Mouse (Mus musculus): Measurements from ENCODE around the gene Ms4a12.
"Not testable (repeated sequence)": the region's sequence is repeated elsewhere in the genome, so short reads cannot be mapped to it uniquely, and the experiment has no call there.

Gene Ms4a12

DNA sequence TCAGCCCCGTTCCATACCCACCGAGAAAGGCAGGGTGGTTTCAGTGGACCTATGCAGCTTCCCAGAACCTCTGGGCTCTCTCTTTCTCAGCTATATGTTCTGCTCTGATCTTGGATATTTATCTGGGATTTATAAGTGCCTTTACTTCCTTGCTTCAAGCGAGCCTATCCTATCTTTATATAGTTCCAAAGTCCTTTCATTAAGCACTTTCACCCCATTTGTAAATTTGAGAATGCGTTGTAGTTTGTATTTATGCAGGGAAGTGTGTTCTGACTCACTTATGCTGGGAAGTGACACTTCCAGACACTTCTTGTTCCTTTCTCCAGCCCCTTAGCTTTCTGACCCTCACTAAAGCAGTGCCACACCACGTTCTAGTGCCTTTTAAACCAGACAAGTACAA is at the start of gene Ms4a12:
Gene Ms4a12 (minus strand): TSS at position 101 of the 400 bp plus-strand sequence.
- in situ Hi-C loops (cut with MboI; ENCODE audit: low pct_unique_long_range_greater_than_20kb in 1 of 2, low sequenced_read_pairs in 2 of 2, unreplicated experiment in 1 of 2), result no loop called here

DNA sequence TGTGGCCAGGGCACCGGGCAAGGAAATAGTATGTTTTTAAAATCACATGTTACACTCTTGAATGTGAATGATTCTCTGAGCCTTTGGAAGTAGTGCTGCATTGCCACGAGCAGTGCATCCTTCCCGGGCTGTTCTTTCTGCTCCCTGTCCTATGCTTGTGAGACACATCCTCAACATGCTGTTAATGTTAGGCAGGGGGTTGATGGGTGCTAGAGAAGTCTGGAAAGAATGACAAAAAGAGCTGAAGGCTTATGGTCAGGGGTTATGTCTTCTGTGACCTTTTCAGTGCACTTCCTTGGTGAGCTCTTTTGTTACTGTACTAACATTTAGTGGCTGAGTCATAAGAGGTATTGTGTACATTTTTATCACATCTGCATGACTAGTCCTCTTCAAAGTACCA is 48.0 kb upstream of the Ms4a12 start:
- in situ Hi-C loops (cut with MboI; ENCODE audit: low pct_unique_long_range_greater_than_20kb in 1 of 2, low sequenced_read_pairs in 2 of 2, unreplicated experiment in 1 of 2), result no loop called here

DNA sequence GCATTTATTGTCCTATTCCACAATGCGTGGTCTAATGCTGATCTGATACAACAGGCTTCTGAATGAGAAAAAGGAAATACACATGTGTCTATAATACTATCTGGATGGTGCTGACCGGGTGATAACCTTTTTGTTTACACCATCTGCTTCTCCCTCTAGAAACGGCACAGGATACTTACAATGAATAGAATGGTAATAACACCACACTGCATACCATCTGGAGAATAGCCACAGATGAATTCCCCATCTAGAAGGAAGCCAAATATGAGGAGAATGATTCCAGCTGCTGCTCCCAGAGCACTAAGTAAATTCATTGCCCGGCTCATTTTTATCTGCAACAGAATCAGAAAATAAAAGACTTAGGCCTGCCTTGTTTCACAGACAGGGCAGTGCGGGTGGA is 44.2 kb upstream of the Ms4a12 start:
- in situ Hi-C loops (cut with MboI; ENCODE audit: low pct_unique_long_range_greater_than_20kb in 1 of 2, low sequenced_read_pairs in 2 of 2, unreplicated experiment in 1 of 2), result no loop called here

DNA sequence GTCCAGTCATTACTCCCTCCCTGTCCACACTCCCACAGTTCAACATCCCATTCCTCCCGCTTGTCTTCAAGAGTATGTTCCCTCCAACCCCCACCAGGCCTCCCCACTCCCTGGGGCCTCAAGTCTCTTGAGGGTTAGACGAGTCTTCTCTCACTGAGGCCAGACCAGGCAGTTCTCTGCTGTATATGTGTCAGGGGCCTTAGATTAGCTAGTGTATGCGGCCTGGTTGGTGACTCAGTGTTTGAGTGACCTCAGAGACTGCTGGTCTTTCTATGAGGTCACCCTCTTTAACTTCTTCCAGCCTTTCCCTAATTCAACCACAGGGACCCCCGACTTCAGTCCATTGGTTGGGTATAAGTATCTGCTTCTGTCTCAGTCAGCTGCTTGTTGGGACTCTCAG is 34.7 kb upstream of the Ms4a12 start:
- in situ Hi-C loops (cut with MboI; ENCODE audit: low pct_unique_long_range_greater_than_20kb in 1 of 2, low sequenced_read_pairs in 2 of 2, unreplicated experiment in 1 of 2), result no loop called here

DNA sequence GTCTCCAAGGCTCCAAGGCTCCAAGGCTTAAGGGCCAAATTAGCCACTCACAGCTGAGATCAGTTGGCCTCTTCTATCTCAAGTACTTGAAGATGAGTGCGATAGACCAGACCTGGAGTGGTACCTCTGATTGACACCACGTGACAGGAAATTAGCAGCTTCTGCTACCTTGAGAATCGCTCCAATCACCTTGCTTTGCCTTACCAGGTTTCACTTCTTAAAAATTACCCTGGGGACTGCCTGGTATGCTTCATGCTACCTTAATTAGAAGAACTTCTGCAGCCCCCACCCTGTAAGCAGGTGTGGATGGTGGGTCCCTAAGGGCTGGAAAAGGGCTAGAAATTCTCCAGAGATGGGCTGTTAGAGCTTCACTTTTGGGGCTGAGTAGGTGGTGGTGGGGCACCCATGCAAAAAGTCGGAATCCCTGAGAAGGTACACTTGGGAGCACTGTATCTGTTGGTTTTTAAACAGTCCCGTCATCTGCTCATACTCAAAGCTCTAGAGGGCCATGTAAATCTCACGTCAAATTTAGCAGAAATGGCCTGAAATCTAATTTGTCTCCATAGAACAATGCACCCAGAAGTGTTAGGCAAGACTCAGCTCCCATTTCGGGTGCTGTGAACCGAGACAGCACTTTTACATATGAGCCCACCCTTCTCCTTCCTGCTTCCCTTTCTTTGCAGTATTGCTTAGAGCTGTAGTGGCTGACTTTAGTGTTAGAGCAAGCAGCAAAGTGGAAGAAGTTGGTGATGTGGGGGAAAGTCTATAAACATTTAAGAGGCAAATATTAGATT is 34.0 kb upstream of the Ms4a12 start, which contains the start of gene Ms4a1:
Gene Ms4a1 (minus strand): TSS at position 190 of the 794 bp plus-strand sequence.
- in situ Hi-C loops (cut with MboI; ENCODE audit: low pct_unique_long_range_greater_than_20kb in 1 of 2, low sequenced_read_pairs in 2 of 2, unreplicated experiment in 1 of 2), result no loop called here

DNA sequence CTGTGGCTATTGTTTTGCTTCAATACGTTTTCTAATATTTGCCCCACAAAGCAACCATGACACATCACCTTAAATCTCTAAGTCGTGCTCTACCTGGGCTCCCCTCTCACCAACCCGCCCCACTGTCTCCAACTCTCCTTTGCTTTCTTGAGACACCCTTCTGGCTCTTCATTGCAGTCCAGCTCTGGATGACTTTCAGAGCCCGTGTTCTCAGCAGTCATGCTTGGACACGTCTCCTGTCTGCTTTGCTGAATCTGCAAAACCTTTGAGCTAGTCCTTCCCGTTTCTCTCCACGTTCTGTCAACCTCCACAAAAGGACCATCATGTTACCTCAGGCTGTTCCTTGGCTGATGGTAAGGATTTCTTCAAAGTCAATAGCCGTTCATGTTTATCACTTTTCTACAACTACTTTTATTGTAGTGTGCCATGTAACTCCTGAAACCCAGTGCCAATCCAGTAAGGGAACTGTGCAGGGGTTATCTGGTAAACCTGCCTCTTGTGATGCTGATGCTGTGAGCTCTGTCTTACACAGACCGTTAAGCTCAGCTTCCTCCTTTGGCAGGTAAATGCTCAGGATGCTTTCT is 32.4 kb upstream of the Ms4a12 start:
- in situ Hi-C loops (cut with MboI; ENCODE audit: low pct_unique_long_range_greater_than_20kb in 1 of 2, low sequenced_read_pairs in 2 of 2, unreplicated experiment in 1 of 2), result no loop called here

DNA sequence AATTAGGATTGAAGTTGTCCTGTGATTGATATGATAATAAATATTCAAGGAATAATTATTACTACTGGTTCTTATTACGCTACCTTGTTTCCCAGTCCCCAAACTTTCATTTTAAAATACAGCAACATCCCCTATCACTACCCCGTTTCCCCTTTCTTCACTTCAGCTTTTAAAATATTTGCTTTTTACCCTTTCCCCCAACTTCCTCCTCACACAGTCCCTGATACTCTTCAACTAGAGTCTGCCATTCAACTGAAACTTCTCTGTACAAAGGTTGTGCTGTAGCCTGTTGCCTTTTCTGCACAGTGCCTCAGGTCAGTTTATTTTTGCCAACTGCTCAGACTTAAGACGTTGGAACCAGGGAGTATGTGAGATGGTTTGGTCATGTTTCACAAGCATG is 31.3 kb upstream of the Ms4a12 start:
- in situ Hi-C loops (cut with MboI; ENCODE audit: low pct_unique_long_range_greater_than_20kb in 1 of 2, low sequenced_read_pairs in 2 of 2, unreplicated experiment in 1 of 2), result no loop called here

DNA sequence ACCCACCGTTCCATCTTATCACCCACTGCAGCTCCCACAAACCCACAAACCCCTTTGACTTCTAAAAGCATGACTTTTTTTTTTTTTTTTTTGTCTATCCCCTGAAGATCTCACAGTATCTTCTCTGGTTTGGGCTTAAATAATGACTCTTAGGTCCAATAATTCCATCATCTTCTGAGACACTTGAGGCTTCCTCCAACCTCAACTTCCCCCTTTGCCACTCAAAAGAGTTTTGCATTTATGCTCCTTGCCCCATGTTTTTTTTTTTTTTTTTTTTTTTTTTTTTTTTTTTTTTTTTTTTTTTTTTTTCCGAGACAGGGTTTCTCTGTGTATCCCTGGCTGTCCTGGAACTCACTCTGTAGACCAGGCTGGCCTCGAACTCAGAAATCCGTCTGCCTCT is 30.7 kb upstream of the Ms4a12 start:
- in situ Hi-C loops (cut with MboI; ENCODE audit: low pct_unique_long_range_greater_than_20kb in 1 of 2, low sequenced_read_pairs in 2 of 2, unreplicated experiment in 1 of 2), result not testable (repeated sequence)

DNA sequence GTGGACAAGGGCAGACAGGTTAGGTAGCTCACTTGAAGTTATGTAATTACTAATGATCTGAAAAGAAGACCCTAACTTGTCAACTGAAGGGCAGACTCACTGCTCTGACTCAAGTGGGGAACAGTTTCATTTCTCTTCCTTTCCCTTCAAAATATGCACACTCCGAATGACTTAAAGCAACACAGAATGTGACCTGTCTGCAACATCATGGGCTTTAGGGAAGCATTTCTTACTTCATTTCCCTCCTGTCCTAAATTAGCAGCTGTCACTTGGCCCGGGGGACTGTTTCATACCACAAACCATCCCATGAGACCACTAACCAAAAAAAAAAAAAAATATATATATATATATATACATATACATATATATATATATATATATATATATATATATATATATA is 29.3 kb upstream of the Ms4a12 start:
- in situ Hi-C loops (cut with MboI; ENCODE audit: low pct_unique_long_range_greater_than_20kb in 1 of 2, low sequenced_read_pairs in 2 of 2, unreplicated experiment in 1 of 2), result no loop called here

DNA sequence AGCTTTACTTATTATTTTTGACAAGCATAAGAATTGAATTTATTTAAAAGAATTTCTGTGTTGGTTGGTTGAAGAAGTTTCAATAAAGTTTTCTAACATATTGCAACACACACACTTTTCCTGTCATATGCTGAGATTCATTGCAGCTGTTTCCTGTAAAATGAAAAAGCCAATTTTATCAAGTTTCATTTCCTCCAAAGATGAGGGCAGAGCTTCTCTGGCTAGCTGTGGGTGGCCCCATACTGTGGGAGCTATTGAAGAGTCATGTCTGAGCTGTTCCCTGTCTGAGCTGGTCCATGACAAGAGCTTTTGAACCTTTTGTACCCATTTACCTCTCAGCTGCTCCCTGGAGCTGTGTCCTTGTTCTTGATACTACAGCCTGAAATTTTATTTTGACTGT is 12.0 kb upstream of the Ms4a12 start:
- in situ Hi-C loops (cut with MboI; ENCODE audit: low pct_unique_long_range_greater_than_20kb in 1 of 2, low sequenced_read_pairs in 2 of 2, unreplicated experiment in 1 of 2), result no loop called here

DNA sequence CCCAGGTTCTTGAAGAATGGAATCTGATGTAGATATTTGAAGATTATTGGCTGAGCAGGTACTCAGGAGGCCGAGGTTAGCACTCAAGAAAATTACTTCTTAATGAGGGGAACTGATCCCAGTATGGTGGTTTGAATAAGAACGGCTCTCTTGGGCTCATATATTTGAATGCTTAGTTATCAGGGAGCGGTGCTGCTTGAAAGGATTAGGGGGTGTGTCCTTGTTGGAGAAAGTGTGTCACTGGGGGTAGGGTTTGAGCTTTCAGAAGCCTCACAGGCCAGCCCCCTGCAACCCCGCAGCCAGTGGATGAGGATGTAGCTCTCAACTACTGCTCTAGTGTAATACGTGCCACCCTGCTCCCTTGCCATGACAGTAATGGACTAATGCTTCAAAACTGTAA is 10.3 kb upstream of the Ms4a12 start:
- in situ Hi-C loops (cut with MboI; ENCODE audit: low pct_unique_long_range_greater_than_20kb in 1 of 2, low sequenced_read_pairs in 2 of 2, unreplicated experiment in 1 of 2), result no loop called here

DNA sequence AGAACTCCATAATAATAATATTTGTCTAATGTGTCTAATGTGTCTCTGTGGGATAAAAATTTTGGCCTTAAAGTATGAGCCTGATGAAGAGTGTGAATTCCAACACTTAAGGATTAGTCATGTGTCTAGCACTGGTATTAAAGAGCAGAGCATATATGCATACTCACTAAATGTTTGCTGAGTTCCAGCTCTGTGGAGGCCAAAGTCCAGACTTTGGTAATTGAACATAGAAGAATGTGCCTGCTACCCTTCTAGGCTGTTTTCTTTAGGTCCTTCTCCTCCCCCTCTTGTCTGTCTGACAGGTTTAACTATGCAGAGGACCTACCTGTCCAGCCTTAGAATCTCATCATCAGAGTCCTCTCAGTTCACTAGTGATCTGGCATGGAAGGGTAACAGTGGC is 3.6 kb upstream of the Ms4a12 start:
- in situ Hi-C loops (cut with MboI; ENCODE audit: low pct_unique_long_range_greater_than_20kb in 1 of 2, low sequenced_read_pairs in 2 of 2, unreplicated experiment in 1 of 2), result no loop called here

DNA sequence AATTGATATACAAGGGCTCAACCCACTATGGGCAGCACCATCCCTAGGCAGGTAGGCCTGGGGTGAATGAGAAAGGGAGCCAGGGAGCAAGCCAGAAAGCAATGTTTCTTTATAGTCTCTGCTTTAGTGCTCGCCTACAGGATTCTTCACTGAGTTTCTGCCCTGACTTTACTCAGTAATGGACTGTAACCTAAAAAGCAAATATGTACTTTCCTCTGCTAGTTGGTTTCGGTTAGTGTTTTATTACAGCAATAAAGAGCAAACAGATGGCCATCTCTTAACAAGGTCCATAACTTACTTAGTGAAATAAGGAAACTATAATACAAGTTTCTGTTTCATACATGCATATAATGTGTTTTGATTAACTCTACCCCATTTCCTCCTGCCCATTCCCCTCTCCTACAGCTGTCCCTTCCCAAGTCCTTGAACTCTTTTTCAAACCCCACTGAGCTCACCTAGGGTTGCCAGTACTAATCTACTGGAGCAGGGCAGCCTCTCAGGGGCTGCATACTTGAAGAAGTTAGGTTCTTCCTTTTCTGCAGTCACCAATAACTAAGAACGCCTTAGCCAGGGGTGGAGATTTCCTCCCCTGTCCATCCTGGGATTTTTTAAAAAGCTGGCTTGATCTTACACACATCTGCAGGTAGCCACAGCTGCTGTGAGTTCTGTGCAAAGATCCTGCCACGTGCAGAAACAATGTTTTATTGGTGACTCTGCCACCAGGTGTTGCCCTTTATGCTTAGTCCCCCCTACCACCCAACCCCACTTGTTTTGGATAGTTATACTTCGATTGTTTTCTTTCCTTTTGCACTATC is 2.9 kb upstream of the Ms4a12 start:
- in situ Hi-C loops (cut with MboI; ENCODE audit: low pct_unique_long_range_greater_than_20kb in 1 of 2, low sequenced_read_pairs in 2 of 2, unreplicated experiment in 1 of 2), result no loop called here

DNA sequence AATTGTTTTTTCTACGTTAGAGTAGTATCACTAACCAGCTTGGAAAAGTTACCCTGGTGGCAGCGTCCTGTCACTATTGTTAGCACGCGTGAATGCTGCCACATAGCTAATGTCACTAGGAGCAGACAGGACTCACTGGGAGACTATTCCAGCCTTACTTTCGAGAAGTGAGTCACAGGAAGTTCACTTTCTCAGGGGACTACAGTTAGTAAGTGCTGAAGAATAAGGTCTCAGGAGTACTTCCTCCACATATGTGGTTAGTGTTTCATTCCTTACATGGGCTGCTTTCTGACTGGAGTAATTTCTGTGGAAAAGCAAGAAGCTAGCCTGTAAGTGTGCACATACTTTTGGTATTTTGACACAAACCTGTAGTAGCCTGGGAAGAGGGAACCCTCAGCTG is 2.0 kb upstream of the Ms4a12 start:
- in situ Hi-C loops (cut with MboI; ENCODE audit: low pct_unique_long_range_greater_than_20kb in 1 of 2, low sequenced_read_pairs in 2 of 2, unreplicated experiment in 1 of 2), result no loop called here

DNA sequence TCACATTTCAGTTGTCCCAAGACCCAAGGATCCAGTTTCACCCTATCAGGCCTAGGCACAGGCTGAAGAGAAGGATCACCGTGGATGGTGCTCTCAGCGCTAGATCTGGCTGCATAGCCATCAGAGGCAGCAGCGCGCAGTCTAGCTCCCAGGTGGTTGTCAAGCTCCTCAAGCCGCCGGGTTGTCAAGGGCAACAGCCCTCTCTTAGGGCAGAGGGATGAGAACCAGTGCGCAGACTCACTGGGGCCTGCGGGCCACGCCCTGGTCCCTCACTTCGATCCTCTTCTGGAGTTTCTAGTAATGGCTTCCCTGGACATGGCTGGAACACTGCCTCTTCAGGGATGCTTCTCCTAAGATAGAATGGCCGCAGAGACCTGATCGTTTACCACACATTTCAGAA is 35.7 kb downstream of the Ms4a12 start, which contains the start of gene Ms4a13:
Gene Ms4a13 (minus strand): TSS at position 192 of the 400 bp plus-strand sequence.
- in situ Hi-C loops (cut with MboI; ENCODE audit: low pct_unique_long_range_greater_than_20kb in 1 of 2, low sequenced_read_pairs in 2 of 2, unreplicated experiment in 1 of 2), result loop anchor here (25.0 kb wide), 3 partner anchors 141 to 566 kb away; partner anchors contain the start of genes Mrpl16 (in 2 of the 2) and Ms4a7 (in 1 of the 2)

DNA sequence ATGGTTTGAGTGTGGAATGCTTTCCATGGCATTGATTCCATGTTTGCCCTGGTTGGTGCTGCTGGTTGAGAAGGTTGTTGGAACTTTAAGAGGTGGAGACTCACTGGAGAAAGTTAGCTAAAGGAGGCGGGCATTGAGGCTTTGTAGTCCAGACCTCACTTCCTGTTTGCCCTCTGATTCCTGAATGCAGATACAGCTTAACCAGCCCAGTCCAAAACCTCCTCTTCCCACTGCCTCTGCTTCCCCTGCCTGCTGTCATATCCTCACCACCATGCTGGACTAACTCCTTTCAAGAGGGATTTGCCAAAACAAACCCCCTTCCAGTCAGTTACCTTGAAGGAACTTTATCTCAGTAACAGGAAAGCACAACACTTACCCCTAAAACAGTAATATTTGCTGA is 39.7 kb downstream of the Ms4a12 start:
- in situ Hi-C loops (cut with MboI; ENCODE audit: low pct_unique_long_range_greater_than_20kb in 1 of 2, low sequenced_read_pairs in 2 of 2, unreplicated experiment in 1 of 2), result loop anchor here (25.0 kb wide), 3 partner anchors 145 to 570 kb away; partner anchors contain the start of genes Mrpl16 (in 2 of the 2) and Ms4a7 (in 1 of the 2)

DNA sequence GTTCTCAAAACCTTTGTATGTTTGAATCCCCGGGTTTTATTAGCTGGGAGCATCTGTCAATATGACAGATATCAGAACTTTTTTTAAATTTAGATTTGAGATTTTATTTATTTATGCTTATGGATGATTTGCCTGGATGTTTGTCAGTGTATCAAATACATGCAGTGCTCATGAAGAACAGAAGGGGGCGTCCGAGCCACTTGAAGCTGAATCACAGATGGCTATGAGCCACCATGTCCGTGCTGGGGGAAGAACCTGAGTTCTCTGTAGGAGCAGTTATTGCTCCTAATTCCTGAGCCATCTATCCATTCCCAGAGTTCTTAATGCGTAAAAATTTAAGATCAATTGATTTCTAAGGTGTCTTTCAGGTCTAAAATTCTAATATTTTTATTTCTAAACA is 48.1 kb downstream of the Ms4a12 start:
- in situ Hi-C loops (cut with MboI; ENCODE audit: low pct_unique_long_range_greater_than_20kb in 1 of 2, low sequenced_read_pairs in 2 of 2, unreplicated experiment in 1 of 2), result loop anchor here (5.0 to 25.0 kb wide), 4 partner anchors 153 to 578 kb away; partner anchors contain the start of genes Mrpl16 (in 2 of the 2), Ms4a6d (in 1 of the 2) and Ms4a7 (in 1 of the 2)

DNA sequence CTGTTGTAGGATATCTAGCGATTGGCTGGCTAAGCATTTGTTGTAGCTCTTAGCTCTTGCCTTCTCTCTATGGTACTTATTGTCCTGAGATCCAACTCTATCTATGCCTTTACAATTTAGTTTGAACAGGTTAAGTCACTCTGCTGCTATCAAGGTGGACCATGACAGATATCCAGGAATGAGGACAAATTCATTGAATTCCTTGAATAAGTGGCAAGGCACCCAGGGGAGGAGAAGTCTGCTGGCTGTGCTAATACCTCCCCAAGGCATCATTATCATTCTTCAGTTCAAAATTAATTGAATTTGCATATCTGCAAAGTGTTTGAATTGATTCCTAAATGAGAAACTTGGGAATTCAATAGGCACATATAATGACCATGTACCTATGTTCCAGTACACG is 54.8 kb downstream of the Ms4a12 start:
- in situ Hi-C loops (cut with MboI; ENCODE audit: low pct_unique_long_range_greater_than_20kb in 1 of 2, low sequenced_read_pairs in 2 of 2, unreplicated experiment in 1 of 2), result loop anchor here (25.0 kb wide), 3 partner anchors 160 to 585 kb away; partner anchors contain the start of genes Mrpl16 (in 2 of the 2) and Ms4a7 (in 1 of the 2)

DNA sequence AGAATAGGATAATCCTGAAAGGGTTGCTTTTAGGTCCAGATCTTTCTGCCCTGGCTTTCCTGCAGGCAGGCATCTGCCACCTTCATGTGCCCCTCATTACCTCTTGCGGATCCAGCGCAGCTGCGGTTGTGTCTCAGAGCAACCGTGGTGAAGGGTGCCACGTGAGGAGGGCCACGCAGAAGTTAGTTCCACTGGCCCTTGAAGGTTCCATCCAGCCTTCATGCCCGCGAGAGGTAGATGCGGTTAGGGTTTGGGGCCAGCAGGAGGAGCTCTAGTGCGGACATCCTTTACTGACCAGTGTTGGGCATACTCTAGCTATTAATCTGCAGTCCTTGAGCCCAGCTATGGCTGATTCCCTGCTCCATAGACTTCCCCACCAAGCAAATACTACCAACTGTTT is 67.1 kb downstream of the Ms4a12 start, which contains the start of gene 1700025F22Rik:
Gene 1700025F22Rik (minus strand): TSS at position 149 of the 400 bp plus-strand sequence.
- in situ Hi-C loops (cut with MboI; ENCODE audit: low pct_unique_long_range_greater_than_20kb in 1 of 2, low sequenced_read_pairs in 2 of 2, unreplicated experiment in 1 of 2), result no loop called here

Measured in mouse embryonic stem cell (cell line).